Mouse (Mus musculus) heart, adult 2 months (tissue): ENCODE results near the gene Ccdc157.

Experiments
- CTCF ChIP-seq: fragments of 200-600 bp; IDR thresholded peaks from 2 replicates; pipeline ENCODE4 v1.8.1; 2022; ENCODE audit warnings: antibody characterized with exemption, mild to moderate bottlenecking, moderate library complexity
- EP300 ChIP-seq: fragments of 200-500 bp; IDR thresholded peaks from 2 replicates; pipeline ENCODE4 v1.6.1; 2011; ENCODE audit warnings: low read depth, low read length, control low read depth; ENCODE audit not compliant: insufficient read depth
- POLR2A ChIP-seq: fragments of 200-500 bp; IDR thresholded peaks from 2 replicates; pipeline ENCODE4 v1.6.1; 2011; ENCODE audit warnings: mild to moderate bottlenecking, low read depth, low read length, control low read depth; ENCODE audit not compliant: insufficient read depth

DNA sequence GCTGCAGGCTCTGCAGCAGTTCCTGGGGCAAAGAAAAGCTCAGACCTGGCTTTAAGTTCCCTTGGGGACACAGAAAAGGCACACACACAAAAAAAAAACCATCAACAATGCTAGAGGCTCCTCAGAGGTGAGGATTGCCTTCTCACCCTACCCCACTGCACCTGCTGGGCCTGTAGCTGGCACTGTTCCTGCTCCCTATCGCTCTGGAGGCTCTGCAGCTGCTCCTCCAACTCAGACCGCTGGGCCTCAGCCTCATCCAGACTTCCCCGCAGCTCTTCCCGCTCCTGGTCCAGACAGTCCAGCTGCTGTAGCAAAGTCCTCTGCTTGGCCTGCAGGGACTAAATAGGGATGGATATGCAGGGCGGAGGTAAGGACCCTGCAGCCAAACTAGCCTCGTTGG lies 13.7 kb downstream of the Ccdc157 start:
- TF ChIP-seq POLR2A (no peak), CTCF (no peak), EP300 (no peak)
